ENCODE assay signal across 8 mouse cellular contexts in genomic region chr11:76496086-76496771, GRCm38 (mm10).
DNase-seq lines count a peak whose midpoint lies in the region; ATAC-seq and TF ChIP-seq lines count a peak whose summit lies in the region.

No protein-coding gene starts in this region.

- H3K27me3 ChIP-seq in heart, postnatal 0 days (ENCODE audit: control insufficient read depth, insufficient read depth, low read length): no peaks in the 10 kb centered on the region
- no peaks in the 10 kb centered on the region for H3K27me3 ChIP-seq in CH12.LX (replicated peaks)
- no peaks in the 10 kb centered on the region for H3K27me3 ChIP-seq in limb, embryonic 13.5 days

- WGBS in heart, postnatal 0 days: 75% methylated on average over 6 of the region's 6 CpGs
- WGBS in limb, embryonic 13.5 days: 33% methylated on average over 6 of the region's 6 CpGs

- peak; percentile 71 for TF ChIP-seq CTCF in heart, postnatal 0 days (IDR thresholded peaks at IDR 0.05; ENCODE audit: low read depth)
- TF ChIP-seq CTCF in CH12.LX (conservative IDR thresholded peaks at IDR 0.05 in 1 of 2, IDR thresholded peaks at IDR 0.05 in 1 of 2; ENCODE audit: low read depth in 2 of 2, low read length in 2 of 2): peak; percentile 21 to 97; a peak in 3 of 4 replicates

- H3K4me3 ChIP-seq in heart, postnatal 0 days (ENCODE audit: low read depth, low read length): no peak overlapping the region
- H3K4me3 ChIP-seq in CH12.LX (replicated peaks in 1 of 3; ENCODE audit: low read depth in 2 of 3, low read length in 2 of 3, poor library complexity in 1 of 3): no peak overlapping the region
- no peak overlapping the region for H3K4me3 ChIP-seq in limb, embryonic 13.5 days

- TF ChIP-seq POLR2A in CH12.LX (IDR thresholded peaks at IDR 0.05; ENCODE audit: low read depth, low read length): no peak; the same call in 1 of the 2 replicates

- H3K9ac ChIP-seq in heart, postnatal 0 days (replicated peaks; ENCODE audit: low read depth, low read length): no peak overlapping the region
- H3K9ac ChIP-seq in CH12.LX (ENCODE audit: insufficient read depth, low read depth): no peak overlapping the region
- no peak overlapping the region for H3K9ac ChIP-seq in limb, embryonic 13.5 days

- peak; percentile 18 for DNase-seq in heart, postnatal 0 days (ENCODE audit: low spot score)
- no peak for DNase-seq in heart, adult 18-20 months
- peak; percentile 85 for DNase-seq in CH12.LX (ENCODE audit: extremely low read depth)
- peak; percentile 53 for DNase-seq in embryo, embryonic 10.5 days (ENCODE audit: low spot score)
- DNase-seq in spleen, postnatal 36 days (ENCODE audit: low spot score in 2 of 2): peak; percentile 59 to 67
- DNase-seq in left cerebral cortex, adult 8-10 months (ENCODE audit: low spot score in 2 of 2): no peak
- no peak for DNase-seq in ovary, adult 18-20 months (ENCODE audit: low spot score)

- H3K9me3 ChIP-seq in heart, postnatal 0 days (replicated peaks; ENCODE audit: control insufficient read depth, low read length): no peaks in the 10 kb centered on the region
- H3K9me3 ChIP-seq in CH12.LX (replicated peaks; ENCODE audit: low read length): no peaks in the 10 kb centered on the region
- no peaks in the 10 kb centered on the region for H3K9me3 ChIP-seq in limb, embryonic 13.5 days

- H3K27ac ChIP-seq in heart, postnatal 0 days (ENCODE audit: low read depth): peak overlapping the region; percentile 98; the same call in 1 of the 2 replicates
- H3K27ac ChIP-seq in CH12.LX (ENCODE audit: insufficient read depth, low read depth): no peak overlapping the region
- peak overlapping the region; percentile 99; the same call in 1 of the 2 replicates for H3K27ac ChIP-seq in limb, embryonic 13.5 days

- 0 out of 2 replicates have a peak, but pooled peaks have one; percentile 18 for ATAC-seq in heart, postnatal 0 days (ENCODE audit: insufficient read depth, low read depth)
- ATAC-seq in limb, embryonic 13.5 days (ENCODE audit: low FRiP score, low read depth): no peak

- in situ Hi-C loops in CH12.LX (cut with MboI; ENCODE audit: low pct_ligation_motif_present, low pct_unique_long_range_greater_than_20kb, low sequenced_read_pairs): no loop called here

- peak; percentile 92 for TF ChIP-seq RAD21 in CH12.LX (IDR thresholded peaks at IDR 0.05; ENCODE audit: low read depth, low read length)

- TF ChIP-seq EP300 in heart, postnatal 0 days (IDR thresholded peaks at IDR 0.05; ENCODE audit: low read depth): no peak
- no peak for TF ChIP-seq EP300 in CH12.LX (IDR thresholded peaks at IDR 0.05; ENCODE audit: low read length)

- H3K4me1 ChIP-seq in heart, postnatal 0 days (ENCODE audit: control insufficient read depth, insufficient read depth): peaks cover 63% of the 10 kb centered on the region
- H3K4me1 ChIP-seq in CH12.LX (ENCODE audit: control insufficient read depth in 1 of 2, insufficient read depth in 2 of 2): peaks cover 43 to 85% of the 10 kb centered on the region in 2 experiments
- H3K4me1 ChIP-seq in limb, embryonic 13.5 days: peaks cover 81% of the 10 kb centered on the region

- H3K79me2 ChIP-seq in CH12.LX (replicated peaks; ENCODE audit: control insufficient read depth, extremely low read depth, insufficient read depth, poor library complexity, severe bottlenecking): 0 out of 2 replicates have a peak, but pooled peaks cover 4% of the 10 kb centered on the region

- dilution Hi-C loops in CH12.LX (cut with MboI; ENCODE audit: extremely low pct_ligation_motif_present, extremely low pct_unique_long_range_greater_than_20kb, low sequenced_read_pairs): no loop called here

- H3K36me3 ChIP-seq in heart, postnatal 0 days (replicated peaks; ENCODE audit: control insufficient read depth, insufficient read depth, low read length): no peaks in the 10 kb centered on the region
- H3K36me3 ChIP-seq in CH12.LX (replicated peaks in 1 of 2; ENCODE audit: control insufficient read depth in 1 of 2, insufficient read depth in 1 of 2, low read length in 1 of 2): peaks cover 0 to 17% of the 10 kb centered on the region in 2 experiments
- H3K36me3 ChIP-seq in limb, embryonic 13.5 days: no peaks in the 10 kb centered on the region

- no peak overlapping the region for H3K4me2 ChIP-seq in heart, postnatal 0 days (ENCODE audit: low read depth, low read length)
- H3K4me2 ChIP-seq in CH12.LX (ENCODE audit: insufficient read depth, low read depth, poor library complexity, severe bottlenecking): no peak overlapping the region
- peak overlapping the region; percentile 89 for H3K4me2 ChIP-seq in limb, embryonic 13.5 days (replicated peaks)

TF ChIP-seq in CH12.LX, 34 proteins besides CTCF, POLR2A, EP300 and RAD21:
- TF ChIP-seq ZMIZ1 (IDR thresholded peaks at IDR 0.05; ENCODE audit: low read depth, low read length) (no peak), BHLHE40 (IDR thresholded peaks at IDR 0.05; ENCODE audit: low read depth, low read length) (peak; percentile 19; the same call in 1 of the 2 replicates), ELF1 (IDR thresholded peaks at IDR 0.05; ENCODE audit: low read depth, low read length) (no peak), IRF4 (IDR thresholded peaks at IDR 0.05; ENCODE audit: low read depth, low read length) (0 out of 2 replicates have a peak, but pooled peaks have one; percentile 14), JUND (conservative IDR thresholded peaks at IDR 0.05; ENCODE audit: low read depth, low read length) (no peak), ZKSCAN1 (IDR thresholded peaks at IDR 0.05; ENCODE audit: borderline replicate concordance, low read depth, low read length) (no peak), RCOR1 (conservative IDR thresholded peaks at IDR 0.05; ENCODE audit: low read depth, low read length) (no peak), NRF1 (IDR thresholded peaks at IDR 0.05; ENCODE audit: low read depth, low read length) (no peak), E2F4 (IDR thresholded peaks at IDR 0.05; ENCODE audit: insufficient replicate concordance, low read depth, low read length) (no peak), CHD1 (IDR thresholded peaks at IDR 0.05; ENCODE audit: low read depth, low read length) (no peak), MYC (IDR thresholded peaks at IDR 0.05; ENCODE audit: low read depth, low read length) (peak; percentile 18; the same call in 1 of the 2 replicates), POLR2AphosphoS2 (IDR thresholded peaks at IDR 0.05; ENCODE audit: low read depth, low read length) (no peak), UBTF (IDR thresholded peaks at IDR 0.05; ENCODE audit: low read depth, low read length) (no peak), ETS1 (conservative IDR thresholded peaks at IDR 0.05; ENCODE audit: low read depth, low read length) (0 out of 2 replicates have a peak, but pooled peaks have one; percentile 13), ZC3H11A (IDR thresholded peaks at IDR 0.05; ENCODE audit: low read depth, low read length) (peak; percentile 95), HCFC1 (IDR thresholded peaks at IDR 0.05; ENCODE audit: low read depth, low read length) (no peak), PAX5 (IDR thresholded peaks at IDR 0.05; ENCODE audit: low read length) (no peak), MXI1 (IDR thresholded peaks at IDR 0.05; ENCODE audit: low read depth, low read length) (no peak; the same call in 1 of the 2 replicates), CHD2 (IDR thresholded peaks at IDR 0.05; ENCODE audit: low read length) (no peak), KAT2A (IDR thresholded peaks at IDR 0.05; ENCODE audit: insufficient replicate concordance, low read length) (no peak), MAFK (IDR thresholded peaks at IDR 0.05; ENCODE audit: insufficient replicate concordance, low read length) (no peak), MAZ (IDR thresholded peaks at IDR 0.05; ENCODE audit: low read depth, low read length) (peak; percentile 59; the same call in 1 of the 2 replicates), USF1 (IDR thresholded peaks at IDR 0.05; ENCODE audit: low read depth, low read length) (no peak), TBP (conservative IDR thresholded peaks at IDR 0.05; ENCODE audit: low read depth, low read length) (no peak), GABPA (IDR thresholded peaks at IDR 0.05; ENCODE audit: insufficient replicate concordance, low read depth, low read length) (no peak), NELFE (IDR thresholded peaks at IDR 0.05; ENCODE audit: low read depth, low read length) (0 out of 2 replicates have a peak, but pooled peaks have one; percentile 6), SMC3 (IDR thresholded peaks at IDR 0.05; ENCODE audit: low read depth, low read length) (peak; percentile 99), ZNF384 (IDR thresholded peaks at IDR 0.05; ENCODE audit: low read depth, low read length) (peak; percentile 32; the same call in 1 of the 2 replicates), MEF2A (IDR thresholded peaks at IDR 0.05; ENCODE audit: borderline replicate concordance, low read depth, low read length) (0 out of 2 replicates have a peak, but pooled peaks have one; percentile 28), TCF12 (IDR thresholded peaks at IDR 0.05; ENCODE audit: low read depth, low read length) (no peak), MAX (IDR thresholded peaks at IDR 0.05; ENCODE audit: low read length) (0 out of 2 replicates have a peak, but pooled peaks have one; percentile 19), JUN (IDR thresholded peaks at IDR 0.05; ENCODE audit: insufficient read depth, low read depth, low read length) (no peak), USF2 (conservative IDR thresholded peaks at IDR 0.05; ENCODE audit: low read depth, low read length) (no peak), SIN3A (IDR thresholded peaks at IDR 0.05; ENCODE audit: low read length) (no peak; the same call in 1 of the 2 replicates)

Comparison
In these comparisons a context has a peak if more than half of its experiments do, and no peak if none do; other contexts are left out.
1. DNase-seq: peak in heart, postnatal 0 days (single experiment), CH12.LX (single experiment), embryo, embryonic 10.5 days (single experiment) and spleen, postnatal 36 days (2 of 2); none in heart, adult 18-20 months (0 of 2), left cerebral cortex, adult 8-10 months (0 of 2) and ovary, adult 18-20 months (single experiment).